Mouse (Mus musculus) heart, adult 2 months (tissue): ENCODE data around the gene Syn3. TPM values are rescaled to one million over a fixed set of nuclear protein-coding genes. Genes with fewer than 3 reads are reported as not detected.

Source experiments
- DNase-seq, 2 experiments: peaks; one replicate each; pipeline ENCODE4 v3.0.0; 2021
- H3K27ac ChIP-seq: fragments of 200-600 bp; 2 replicates; pipeline ENCODE4 v1.8.1; 2022
- H3K27me3 ChIP-seq: fragments of 200-500 bp; 2 replicates; pipeline ENCODE4 v1.6.1; 2012; ENCODE audit warnings: mild to moderate bottlenecking, low read length, inconsistent platforms, mixed read lengths; ENCODE audit not compliant: control insufficient read depth, insufficient read depth
- H3K36me3 ChIP-seq: fragments of 200-500 bp; 2 replicates; pipeline ENCODE4 v1.6.1; 2012; ENCODE audit warnings: low read length, inconsistent platforms; ENCODE audit not compliant: control insufficient read depth, insufficient read depth
- H3K4me1 ChIP-seq: fragments of 200-500 bp; 2 replicates; pipeline ENCODE4 v1.6.1; 2011; ENCODE audit warnings: low read length; ENCODE audit not compliant: control insufficient read depth, insufficient read depth
- H3K4me3 ChIP-seq: fragments of 200-600 bp; 2 replicates; pipeline ENCODE4 v1.8.1; 2022
- H3K79me2 ChIP-seq: fragments of 200-500 bp; replicated peaks from 2 replicates; pipeline ENCODE4 v1.6.1; 2012; ENCODE audit warnings: mild to moderate bottlenecking, inconsistent platforms, low read length, moderate library complexity, mixed read lengths; ENCODE audit not compliant: control insufficient read depth, insufficient read depth
- H3K9ac ChIP-seq: fragments of 200-500 bp; 2 replicates; pipeline ENCODE4 v1.6.1; 2012; ENCODE audit warnings: low read depth, mild to moderate bottlenecking, control low read depth, inconsistent platforms, low read length, mixed read lengths
- CTCF ChIP-seq: fragments of 200-600 bp; IDR thresholded peaks from 2 replicates; pipeline ENCODE4 v1.8.1; 2022; ENCODE audit warnings: antibody characterized with exemption, mild to moderate bottlenecking, moderate library complexity
- EP300 ChIP-seq: fragments of 200-500 bp; IDR thresholded peaks from 2 replicates; pipeline ENCODE4 v1.6.1; 2011; ENCODE audit warnings: low read depth, low read length, control low read depth; ENCODE audit not compliant: insufficient read depth
- POLR2A ChIP-seq: fragments of 200-500 bp; IDR thresholded peaks from 2 replicates; pipeline ENCODE4 v1.6.1; 2011; ENCODE audit warnings: mild to moderate bottlenecking, low read depth, low read length, control low read depth; ENCODE audit not compliant: insufficient read depth
- WGBS: fragments of 180-500 bp; shearing (Covaris S2); methylation state at CpG from one replicate; pipeline ENCODE4 v1.1.7; 2018; 5-methylcytosine and 5-hydroxymethylcytosine counted together
- intact Hi-C: fragments of 180-260 bp; cut with DNase I; formaldehyde crosslinking; loops from one replicate; pipeline ENCODE4 v1.15.1; 2025
- polyA plus RNA-seq: library from polyadenylated mRNA; depleted of rRNA; stranded (reverse); fragments of >200 nt; gene quantifications from 2 replicates; pipeline ENCODE4 v1.2.3, GENCODE M21; 2012
- total RNA-seq, 2 experiments: library from RNA; stranded (reverse); gene quantifications; 2 replicates each; pipeline ENCODE4 v1.2.3; 2021

Syn3 gene
- total and polyA plus RNA-seq, 3 experiments: 0.31 to 0.75 (median 0.41) TPM

GRCm38 (mm10) chr10:86018813-86019212 lies 479.9 kb downstream of the Syn3 start:
- Histone ChIP-seq H3K9ac (no peak overlapping the region), H3K79me2 (no peaks in the 10 kb centered on the region; the same call in 1 of the 2 replicates), H3K27me3 (0 out of 2 replicates have a peak, but pooled peaks cover 1% of the 10 kb centered on the region), H3K4me1 (peaks cover 1% of the 10 kb centered on the region; the same call in 1 of the 2 replicates), H3K36me3 (no peaks in the 10 kb centered on the region), H3K27ac (no peak overlapping the region), H3K4me3 (no peak overlapping the region)
- intact Hi-C loops: no loop called here
- 41% methylated on average over 5 of the region's 5 CpGs for WGBS
- TF ChIP-seq POLR2A (no peak), EP300 (no peak)
- no peak for DNase-seq

GRCm38 (mm10) chr10:86017781-86018180 lies 480.9 kb downstream of the Syn3 start:
- Histone ChIP-seq H3K4me1 (peaks cover 1% of the 10 kb centered on the region; the same call in 1 of the 2 replicates), H3K4me3 (no peak overlapping the region), H3K9ac (no peak overlapping the region), H3K36me3 (no peaks in the 10 kb centered on the region), H3K79me2 (no peaks in the 10 kb centered on the region; the same call in 1 of the 2 replicates), H3K27ac (no peak overlapping the region), H3K27me3 (0 out of 2 replicates have a peak, but pooled peaks cover 1% of the 10 kb centered on the region)
- DNase-seq: no peak
- TF ChIP-seq CTCF (no peak), EP300 (no peak), POLR2A (no peak)
- 89% methylated on average over 7 of the region's 7 CpGs for WGBS
- intact Hi-C loops: no loop called here

DNA sequence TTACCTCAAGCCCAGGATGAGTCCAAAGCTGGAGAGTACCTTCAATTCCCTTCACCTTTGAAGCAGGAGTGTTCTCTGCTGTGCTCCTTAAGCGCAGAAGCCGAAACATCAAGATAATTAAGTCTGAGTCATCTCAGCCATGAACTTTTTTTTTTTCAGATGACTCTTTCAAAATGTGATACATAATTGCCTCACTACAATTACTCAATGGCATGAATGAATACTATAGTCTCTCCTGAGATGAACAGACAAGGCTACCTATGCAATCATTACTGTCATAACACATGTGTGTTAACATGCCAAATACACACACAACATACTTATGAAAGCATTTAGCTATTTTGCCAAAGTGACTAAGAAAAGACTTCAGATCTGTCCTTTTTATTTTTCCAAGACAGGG lies 486.9 kb downstream of the Syn3 start, which contains the start of gene Bpifc:
Bpifc (minus strand) TSS at position 115 of the 400 bp plus-strand sequence.
- no peak for DNase-seq
- intact Hi-C loops: no loop called here
- Histone ChIP-seq H3K27me3 (0 out of 2 replicates have a peak, but pooled peaks cover 1% of the 10 kb centered on the region), H3K9ac (no peak within 1 kb of the TSS), H3K4me3 (no peak within 1 kb of the TSS), H3K4me1 (no peaks in the 10 kb centered on the region), H3K27ac (no peak within 1 kb of the TSS), H3K79me2 (no peaks in the 10 kb centered on the region), H3K36me3 (no peaks in the 10 kb centered on the region)
- WGBS: 86% methylated on average over 2 of the region's 2 CpGs
- TF ChIP-seq CTCF (no peak), POLR2A (no peak), EP300 (no peak)

- no peak for DNase-seq
- Histone ChIP-seq H3K4me1 (no peaks in the 10 kb centered on the region), H3K27ac (no peak overlapping the region), H3K79me2 (no peaks in the 10 kb centered on the region), H3K9ac (no peak overlapping the region), H3K36me3 (no peaks in the 10 kb centered on the region), H3K27me3 (no peaks in the 10 kb centered on the region), H3K4me3 (no peak overlapping the region)
- intact Hi-C loops: no loop called here
- WGBS: 82% methylated on average over 2 of the region's 2 CpGs
- TF ChIP-seq CTCF (no peak), POLR2A (no peak)
These were observed 487.5 kb downstream of the Syn3 start for GRCm38 (mm10) chr10:86011172-86011571.

DNA sequence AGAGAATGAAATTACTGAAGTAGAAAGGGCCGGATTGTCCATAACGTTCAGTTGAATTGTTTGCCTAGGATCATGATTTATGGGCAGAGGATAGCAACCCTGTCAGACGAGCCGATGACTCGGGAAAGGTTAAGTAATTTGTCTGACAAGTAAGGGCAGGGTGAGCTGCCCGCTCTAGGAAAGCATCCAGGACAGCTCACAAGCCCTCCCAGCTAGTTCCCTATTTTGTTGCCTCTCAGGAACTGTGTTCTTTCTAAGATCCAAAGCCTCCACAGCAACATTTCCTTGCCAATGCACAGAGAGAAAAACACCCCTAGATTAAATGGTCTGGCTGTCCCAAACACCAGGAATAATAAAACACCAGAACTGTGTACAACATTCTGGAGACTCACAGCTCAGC lies 488.1 kb downstream of the Syn3 start:
- no peak for TF ChIP-seq EP300
- no peak for TF ChIP-seq CTCF
- no peak for TF ChIP-seq POLR2A
- Histone ChIP-seq H3K27me3 (no peaks in the 10 kb centered on the region), H3K36me3 (no peaks in the 10 kb centered on the region), H3K4me1 (no peaks in the 10 kb centered on the region), H3K4me3 (no peak overlapping the region), H3K9ac (no peak overlapping the region), H3K27ac (no peak overlapping the region), H3K79me2 (no peaks in the 10 kb centered on the region)
- 64% methylated on average over 6 of the region's 6 CpGs for WGBS
- DNase-seq: no peak
- intact Hi-C loops: no loop called here

GRCm38 (mm10) chr10:86009688-86010087 lies 489.0 kb downstream of the Syn3 start:
- Histone ChIP-seq H3K4me3 (no peak overlapping the region), H3K36me3 (no peaks in the 10 kb centered on the region), H3K79me2 (no peaks in the 10 kb centered on the region), H3K9ac (no peak overlapping the region), H3K27me3 (no peaks in the 10 kb centered on the region), H3K4me1 (no peaks in the 10 kb centered on the region), H3K27ac (no peak overlapping the region)
- DNase-seq: no peak
- intact Hi-C loops: no loop called here
- TF ChIP-seq CTCF (no peak), POLR2A (no peak), EP300 (no peak)
- 74% methylated on average over 2 of the region's 2 CpGs for WGBS
